Mouse (Mus musculus) 416B (cell line): ENCODE results near the gene Krt75.
"Not testable (repeated sequence)": the region's sequence is repeated elsewhere in the genome, so short reads cannot be mapped to it uniquely, and the experiment has no call there.

Experiments used
- DNase-seq: peaks from one replicate; pipeline ENCODE4 v3.0.0; 2011; ENCODE audit warnings: low read depth

Krt75 gene

DNA sequence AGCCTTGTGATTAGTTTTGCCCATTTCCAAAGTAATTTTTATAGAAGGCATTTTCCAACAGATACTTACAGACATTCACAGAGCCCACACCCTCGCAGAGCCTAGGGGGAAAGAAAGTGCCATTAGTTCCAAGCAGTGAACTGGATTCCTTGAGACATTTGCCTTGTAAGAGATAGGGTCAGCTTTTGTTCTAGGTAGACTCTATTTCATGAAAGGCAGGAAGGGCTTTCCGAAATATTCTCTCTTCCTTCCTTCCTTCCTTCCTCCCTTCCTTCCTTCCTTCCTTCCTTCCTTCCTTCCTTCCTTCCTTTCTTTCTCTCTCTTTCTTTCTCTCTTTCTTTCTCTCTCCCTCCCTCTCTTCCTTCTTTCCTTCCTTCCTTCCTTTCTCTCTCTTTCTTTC lies 56.5 kb downstream of the Krt75 start, which contains the start of gene Gm49425:
Gm49425 (minus strand) TSS at position 101 of the 400 bp plus-strand sequence.
- not testable (repeated sequence) for DNase-seq
